Mouse (Mus musculus) 3134 (cell line): ENCODE results near the gene Zfp217.

ENCODE experiments used
- DNase-seq: peaks from one replicate; pipeline ENCODE4 v3.0.0-alpha.2; 2011; ENCODE audit warnings: low spot score; ENCODE audit not compliant: insufficient read length; ENCODE audit errors: extremely low read depth

Zfp217 gene

GRCm38 (mm10) chr2:170159795-170160568 is 12.1 kb upstream of the Zfp217 start:
- no peak for DNase-seq

GRCm38 (mm10) chr2:170158987-170159386 is 11.1 kb upstream of the Zfp217 start:
- no peak for DNase-seq

DNA sequence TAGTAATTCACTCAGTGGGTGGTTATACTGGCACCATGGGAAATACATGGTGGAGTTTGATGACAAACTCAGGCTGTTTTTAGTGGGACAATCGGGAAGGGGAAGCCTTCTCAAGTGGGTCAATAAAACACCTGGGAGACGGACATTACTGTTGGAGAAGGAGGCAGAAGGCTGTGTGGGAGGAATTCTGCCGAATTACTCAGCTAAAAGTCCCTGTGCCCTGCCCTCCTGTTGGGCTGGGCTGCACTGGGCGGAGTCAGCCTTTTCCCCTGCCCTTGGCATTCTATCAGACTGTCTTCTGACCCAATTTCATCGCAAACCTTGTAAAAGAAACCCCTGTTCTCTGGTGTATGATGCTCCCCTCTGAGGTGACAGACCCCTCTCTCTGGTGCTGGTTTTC is 10.3 kb upstream of the Zfp217 start:
- peak; percentile 32 for DNase-seq

- DNase-seq = no peak
Observed at GRCm38 (mm10) chr2:170157280-170158200, 9.6 kb upstream of the Zfp217 start.

- DNase-seq = peak; percentile 76
Observed at GRCm38 (mm10) chr2:170155089-170155740, 7.3 kb upstream of the Zfp217 start.

- DNase-seq = peak; percentile 26
Observed at GRCm38 (mm10) chr2:170154738-170155088, 6.8 kb upstream of the Zfp217 start.

GRCm38 (mm10) chr2:170154301-170154721 is 6.4 kb upstream of the Zfp217 start:
- DNase-seq = peak; percentile 44

GRCm38 (mm10) chr2:170153421-170154271 is 5.7 kb upstream of the Zfp217 start:
- DNase-seq = peak; percentile 80

GRCm38 (mm10) chr2:170152856-170153255 is 5.0 kb upstream of the Zfp217 start:
- peak; percentile 33 for DNase-seq

DNA sequence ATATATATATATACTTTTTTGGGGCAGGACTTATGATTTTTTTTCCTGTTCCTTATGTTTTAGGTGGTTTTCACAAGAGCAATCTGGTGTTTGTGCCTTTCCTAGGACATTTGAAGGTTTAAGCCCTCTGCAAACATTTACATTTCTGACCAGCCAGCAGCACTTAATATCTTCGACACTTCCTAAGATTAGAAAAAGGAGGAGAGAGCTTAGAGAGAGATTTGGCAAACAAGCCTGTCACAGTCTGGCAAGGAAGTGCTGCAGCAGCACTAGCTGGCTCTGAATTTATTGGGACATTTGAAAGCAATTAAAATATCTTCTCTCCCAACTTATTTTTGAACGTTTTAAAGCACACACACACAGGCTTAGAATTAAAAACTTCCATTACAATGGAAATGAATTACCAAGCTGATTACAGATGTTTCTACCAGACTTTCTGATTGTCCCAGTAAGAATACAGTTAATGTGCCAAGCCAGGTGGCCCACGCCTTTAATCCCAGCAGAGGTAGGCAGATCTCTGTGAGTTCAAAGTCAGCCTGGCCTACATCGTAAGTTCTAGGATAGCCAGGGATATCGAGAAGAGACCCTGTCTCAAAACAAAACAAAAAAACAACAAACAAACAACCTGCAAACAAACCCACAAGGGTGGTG is 4.3 kb upstream of the Zfp217 start:
- DNase-seq = no peak

DNA sequence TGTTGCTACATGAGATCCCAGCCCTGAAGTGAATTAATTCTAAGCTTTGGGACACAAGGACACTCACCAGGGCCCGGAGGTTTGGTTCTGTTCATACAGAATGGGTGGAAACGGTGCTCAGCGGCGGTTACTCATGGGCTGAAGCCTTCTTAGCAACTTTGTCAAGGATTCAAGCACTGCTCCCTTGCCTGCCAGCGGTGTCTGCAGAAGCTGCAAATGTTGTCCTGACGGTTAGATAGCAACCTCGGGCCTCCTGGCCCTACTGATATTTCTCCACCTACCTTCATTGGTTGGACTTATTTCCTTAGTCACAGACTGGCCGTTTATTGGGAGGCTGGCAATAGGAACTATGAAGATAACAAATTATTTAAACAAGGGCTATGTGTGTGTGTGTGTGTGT is 3.6 kb upstream of the Zfp217 start:
- DNase-seq = no peak

- DNase-seq = no peak
Observed at GRCm38 (mm10) chr2:170148828-170149227, 925 bp upstream of the Zfp217 start.

DNA sequence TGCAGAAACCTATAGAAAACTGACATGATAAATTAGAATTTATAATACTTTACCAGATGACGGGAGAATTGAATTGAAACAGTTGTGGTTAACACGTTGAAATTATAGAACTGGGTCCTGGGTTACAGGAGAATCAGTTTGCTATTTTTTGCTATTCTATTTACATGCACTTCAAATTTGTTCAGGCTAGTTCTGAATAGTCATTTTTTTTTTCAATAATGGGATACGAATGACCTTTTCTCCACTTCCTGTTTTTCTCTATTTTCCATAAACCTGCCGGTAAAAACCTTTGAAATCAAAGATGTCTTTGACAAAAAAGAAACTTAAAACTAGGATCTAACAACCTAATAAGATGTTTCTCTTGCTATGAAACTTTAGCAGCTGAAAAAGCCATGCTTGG is 733 bp downstream of the Zfp217 start:
- no peak for DNase-seq

GRCm38 (mm10) chr2:170144343-170144742 is 3.6 kb downstream of the Zfp217 start:
- no peak for DNase-seq

DNA sequence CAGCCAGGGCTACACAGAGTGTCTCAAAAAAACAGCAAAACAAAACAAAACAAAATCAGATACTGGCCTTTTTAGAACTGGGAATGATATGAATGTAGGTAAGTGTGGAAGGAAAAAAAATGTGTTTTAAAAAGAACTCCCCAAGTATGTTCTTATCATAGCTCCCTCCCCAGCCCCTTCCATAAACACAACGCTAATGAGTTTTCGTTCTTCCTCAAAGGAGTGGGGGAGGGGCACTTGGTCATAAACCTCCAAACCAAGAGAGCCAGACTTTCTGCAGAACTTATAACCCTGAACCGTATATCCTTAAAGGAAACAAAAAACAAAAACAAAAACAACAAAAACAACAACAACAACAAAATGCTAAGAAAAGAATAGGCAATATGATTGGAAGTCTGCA is 4.0 kb downstream of the Zfp217 start:
- no peak for DNase-seq

DNA sequence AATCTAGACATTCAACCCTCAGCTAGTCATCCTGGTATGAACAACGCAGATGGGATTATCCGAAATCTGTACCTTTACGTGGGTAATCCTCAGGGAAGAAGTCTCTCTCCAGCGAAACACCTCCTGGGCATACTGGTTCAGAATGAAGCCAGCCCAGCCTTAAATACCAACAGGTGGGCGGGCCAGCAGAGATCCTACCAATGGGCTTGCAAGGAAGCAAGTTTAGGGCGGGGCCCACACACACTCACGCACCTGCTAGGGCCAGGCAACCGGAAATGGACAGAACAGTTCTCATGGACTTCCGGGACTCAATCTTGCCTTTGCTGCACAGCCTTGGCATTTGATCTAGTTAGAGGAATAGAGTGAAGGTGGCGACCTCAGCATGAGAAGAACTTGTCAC is 5.4 kb downstream of the Zfp217 start:
- DNase-seq = no peak

GRCm38 (mm10) chr2:170141481-170141880 is 6.4 kb downstream of the Zfp217 start:
- DNase-seq = no peak

DNA sequence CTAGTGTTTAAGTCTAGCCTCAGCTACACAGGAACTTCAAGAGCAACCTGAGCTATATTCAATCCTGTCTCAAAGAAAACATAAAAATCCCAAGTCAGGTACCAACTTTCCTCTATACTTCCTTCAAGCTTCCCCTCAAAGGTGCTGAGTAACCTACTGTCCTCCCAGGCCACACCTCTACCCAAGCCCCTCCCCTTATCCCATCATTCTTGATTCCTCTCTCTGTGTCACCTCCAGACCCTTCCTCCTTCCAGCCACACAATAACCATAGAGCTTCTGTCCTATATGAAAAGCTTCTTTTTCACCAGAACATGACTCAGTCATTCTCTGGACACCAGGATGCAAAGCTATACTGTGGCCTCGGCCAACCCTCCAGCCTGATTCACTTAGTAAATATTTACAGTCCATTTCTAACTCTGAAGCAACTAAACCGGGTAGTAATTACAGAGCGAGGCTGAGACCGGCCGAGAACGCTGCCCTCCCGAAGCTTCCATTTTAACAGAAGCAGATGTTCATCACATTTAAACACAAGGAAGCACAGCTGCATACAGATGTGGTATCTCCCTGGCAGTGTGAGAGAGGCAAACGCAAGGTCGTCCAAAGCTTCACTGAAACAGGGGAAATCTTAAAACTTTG is 8.4 kb downstream of the Zfp217 start:
- no peak for DNase-seq

DNA sequence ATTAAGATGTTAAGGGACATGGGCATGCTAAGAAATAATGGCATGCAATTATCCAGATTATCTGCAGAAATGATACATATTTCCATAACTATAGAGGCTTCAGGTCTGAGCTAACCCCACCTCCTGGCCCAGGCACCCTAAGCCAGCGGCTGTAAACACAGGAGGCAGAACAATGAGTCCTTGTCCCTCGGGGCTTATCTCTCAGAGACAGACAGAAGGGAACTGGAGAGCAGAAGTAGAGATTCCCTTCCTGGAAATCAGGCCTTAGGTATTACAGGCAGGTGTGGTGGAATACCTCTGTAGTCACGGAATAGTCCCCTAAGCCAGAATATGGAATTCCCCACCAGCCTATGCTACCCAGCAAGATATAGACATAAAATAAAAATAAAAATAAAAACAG is 11.0 kb downstream of the Zfp217 start:
- no peak for DNase-seq
